Mouse (Mus musculus) lung, postnatal 0 days (tissue): Measurements from ENCODE around the gene Sorcs3.

Source experiments
- CTCF ChIP-seq: IDR thresholded peaks from 2 replicates; pipeline ENCODE4 v1.5.1; 2016; ENCODE audit warnings: antibody characterized with exemption, mild to moderate bottlenecking
- EP300 ChIP-seq: IDR thresholded peaks from 2 replicates; pipeline ENCODE4 v1.6.1; 2016; ENCODE audit warnings: antibody characterized with exemption, mild to moderate bottlenecking, control low read depth

DNA sequence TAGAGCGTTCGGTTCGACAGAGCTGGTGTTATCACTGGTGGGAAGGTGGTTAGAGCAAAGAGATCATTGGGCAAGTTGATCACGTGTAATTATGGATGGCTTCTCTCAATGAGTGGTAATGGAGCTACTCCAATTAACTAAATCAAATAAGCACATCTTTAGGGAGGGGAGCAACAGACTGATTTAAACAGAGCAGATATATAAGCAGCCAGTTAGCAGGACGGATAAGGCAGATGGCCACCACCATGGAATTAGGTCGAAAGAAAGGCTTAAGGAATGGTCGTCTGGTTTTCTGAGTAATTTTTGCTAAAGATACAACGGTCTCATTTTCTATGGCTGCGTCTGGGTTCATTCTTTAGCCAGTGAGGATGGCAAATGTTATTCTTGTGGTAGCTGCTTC lies 549.3 kb downstream of the Sorcs3 start:
- TF ChIP-seq CTCF (no peak), EP300 (no peak)
